Mouse (Mus musculus): ENCODE results near the gene Hk2.

- no peak for TF ChIP-seq CTCF (IDR thresholded peaks at IDR 0.05)
- no peak for TF ChIP-seq EP300 (IDR thresholded peaks at IDR 0.05)
Measured at GRCm38 (mm10) chr6:82772451-82773101, 1.7 kb downstream of the Hk2 start.

All from lung, postnatal 0 days (tissue).